Mouse (Mus musculus) liver, adult 2 months (tissue): ENCODE measurements at regions not wholly inside any gene's neighbourhood (a gene's known extent, or its start where the extent isn't known, plus 50 kb on each side); places are given as distances from the start of the nearest gene placed in this dataset.

Source experiments
- DNase-seq: peaks from one replicate; pipeline ENCODE4 v3.0.0-alpha.2; 2011; ENCODE audit warnings: low read depth, low spot score; ENCODE audit errors: extremely low read depth
- H3K27ac ChIP-seq: fragments of 200-500 bp; replicated peaks from 2 replicates; pipeline ENCODE4 v1.5.1; 2012; ENCODE audit warnings: low read depth, mild to moderate bottlenecking, control low read depth, inconsistent platforms, low read length; ENCODE audit not compliant: insufficient read depth
- H3K27me3 ChIP-seq: fragments of 200-500 bp; 2 replicates; pipeline ENCODE4 v1.6.1; 2012; ENCODE audit warnings: mild to moderate bottlenecking, moderate library complexity, low read length, inconsistent platforms; ENCODE audit not compliant: control insufficient read depth, insufficient read depth
- H3K36me3 ChIP-seq: fragments of 200-500 bp; 2 replicates; pipeline ENCODE4 v1.6.1; 2012; ENCODE audit warnings: low read length, inconsistent platforms; ENCODE audit not compliant: control insufficient read depth, insufficient read depth
- H3K4me1 ChIP-seq: fragments of 200-500 bp; 2 replicates; pipeline ENCODE4 v1.6.1; 2011; ENCODE audit warnings: low read length; ENCODE audit not compliant: control insufficient read depth, insufficient read depth
- H3K4me3 ChIP-seq: fragments of 200-500 bp; 2 replicates; pipeline ENCODE4 v1.5.1; 2011; ENCODE audit warnings: low read depth, mild to moderate bottlenecking, control low read depth, low read length, moderate library complexity; ENCODE audit not compliant: insufficient read depth
- H3K79me2 ChIP-seq: fragments of 200-500 bp; 2 replicates; pipeline ENCODE4 v1.6.1; 2012; ENCODE audit warnings: inconsistent platforms, mild to moderate bottlenecking, low read length, moderate library complexity; ENCODE audit not compliant: control insufficient read depth, insufficient read depth
- H3K9ac ChIP-seq: fragments of 200-500 bp; 2 replicates; pipeline ENCODE4 v1.6.1; 2012; ENCODE audit warnings: low read depth, mild to moderate bottlenecking, control low read depth, inconsistent platforms, low read length
- CTCF ChIP-seq: fragments of 200-500 bp; IDR thresholded peaks from 2 replicates; pipeline ENCODE4 v1.5.1; 2011; ENCODE audit warnings: low read depth, low read length, control low read depth
- POLR2A ChIP-seq: fragments of 200-500 bp; IDR thresholded peaks from 2 replicates; pipeline ENCODE4 v1.6.1; 2011; ENCODE audit warnings: low read length, control low read depth; ENCODE audit not compliant: insufficient read depth; ENCODE audit errors: extremely low read depth
- WGBS: fragments of 180-500 bp; shearing (Covaris S2); methylation state at CpG from one replicate; pipeline ENCODE4 v1.1.7; 2018; 5-methylcytosine and 5-hydroxymethylcytosine counted together

GRCm38 (mm10) chr10:23559980-23560658 is 209.5 kb upstream of the Eya4 start:
- Histone ChIP-seq H3K27me3 (no peaks in the 10 kb centered on the region), H3K79me2 (no peaks in the 10 kb centered on the region), H3K36me3 (no peaks in the 10 kb centered on the region), H3K4me1 (no peaks in the 10 kb centered on the region), H3K27ac (no peak overlapping the region), H3K9ac (no peak overlapping the region), H3K4me3 (no peak overlapping the region)
- TF ChIP-seq POLR2A (no peak), CTCF (no peak)
- DNase-seq, result no peak

GRCm38 (mm10) chr10:23557828-23558227 is 207.2 kb upstream of the Eya4 start:
- Histone ChIP-seq H3K27me3 (no peaks in the 10 kb centered on the region), H3K9ac (no peak overlapping the region), H3K27ac (no peak overlapping the region), H3K4me1 (no peaks in the 10 kb centered on the region), H3K79me2 (no peaks in the 10 kb centered on the region), H3K4me3 (no peak overlapping the region), H3K36me3 (no peaks in the 10 kb centered on the region)
- 65% methylated on average over 3 of the region's 3 CpGs for WGBS
- no peak for TF ChIP-seq POLR2A
- TF ChIP-seq CTCF, result no peak
- no peak for DNase-seq

DNA sequence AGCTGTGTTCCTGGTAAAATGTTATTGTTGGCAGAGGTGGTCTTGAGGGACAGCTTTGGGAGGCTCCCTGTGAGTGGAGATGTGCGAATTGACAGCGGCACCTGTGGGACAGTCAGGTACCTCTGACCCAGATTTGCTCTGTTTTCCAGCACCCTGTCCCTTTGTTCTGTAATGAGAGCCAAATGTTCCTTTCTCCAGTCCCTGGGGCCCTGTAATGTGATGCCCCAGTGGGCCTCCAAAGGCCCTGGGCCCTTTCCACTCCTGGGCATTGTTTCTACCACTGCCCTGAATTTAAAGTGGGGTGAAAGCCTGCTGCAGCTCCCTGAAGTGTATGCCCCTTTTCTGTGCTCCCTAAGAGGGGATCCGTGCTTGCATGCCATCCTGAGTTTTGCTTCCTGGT is 198.6 kb upstream of the Eya4 start:
- TF ChIP-seq POLR2A, result no peak
- TF ChIP-seq CTCF, result no peak
- Histone ChIP-seq H3K9ac (no peak overlapping the region), H3K27ac (no peak overlapping the region), H3K36me3 (no peaks in the 10 kb centered on the region), H3K79me2 (no peaks in the 10 kb centered on the region), H3K27me3 (no peaks in the 10 kb centered on the region), H3K4me3 (no peak overlapping the region), H3K4me1 (no peaks in the 10 kb centered on the region)
- 69% methylated on average over 3 of the region's 3 CpGs for WGBS
- no peak for DNase-seq

DNA sequence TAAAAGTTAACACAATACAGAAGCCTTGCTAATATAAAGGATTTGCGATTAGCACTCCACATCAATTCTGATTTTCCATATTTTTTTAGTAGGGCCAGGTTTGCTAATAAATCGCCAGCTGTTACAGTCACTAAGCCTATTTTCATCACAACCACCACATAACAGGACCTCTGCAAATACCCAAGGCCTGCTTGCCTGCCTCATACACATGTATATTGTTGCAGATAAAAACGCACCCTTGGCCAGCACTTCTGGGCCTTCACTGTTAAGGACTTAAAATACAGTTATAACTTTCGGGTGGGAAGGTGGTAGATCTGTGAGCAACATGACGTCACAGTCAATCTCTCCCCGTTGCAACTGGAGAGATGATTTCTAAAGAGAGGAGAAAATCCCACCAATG is 197.7 kb upstream of the Eya4 start:
- no peaks in the 10 kb centered on the region for H3K36me3 ChIP-seq
- TF ChIP-seq POLR2A, result no peak
- TF ChIP-seq CTCF, result no peak
- 86% methylated on average over 6 of the region's 6 CpGs for WGBS
- DNase-seq, result no peak
- no peaks in the 10 kb centered on the region for H3K79me2 ChIP-seq
- H3K4me3 ChIP-seq, result no peak overlapping the region
- H3K27me3 ChIP-seq, result no peaks in the 10 kb centered on the region
- H3K9ac ChIP-seq, result no peak overlapping the region
- no peak overlapping the region for H3K27ac ChIP-seq
- H3K4me1 ChIP-seq, result no peaks in the 10 kb centered on the region

- TF ChIP-seq POLR2A, result no peak
- TF ChIP-seq CTCF, result no peak
- Histone ChIP-seq H3K36me3 (no peaks in the 10 kb centered on the region), H3K79me2 (no peaks in the 10 kb centered on the region), H3K4me3 (no peak overlapping the region), H3K27ac (no peak overlapping the region), H3K4me1 (peaks cover 2% of the 10 kb centered on the region; the same call in 1 of the 2 replicates), H3K9ac (no peak overlapping the region), H3K27me3 (no peaks in the 10 kb centered on the region)
- no peak for DNase-seq
- 91% methylated on average over 11 of the region's 11 CpGs for WGBS
These were observed 192.1 kb upstream of the Eya4 start for GRCm38 (mm10) chr10:23542712-23543111.

DNA sequence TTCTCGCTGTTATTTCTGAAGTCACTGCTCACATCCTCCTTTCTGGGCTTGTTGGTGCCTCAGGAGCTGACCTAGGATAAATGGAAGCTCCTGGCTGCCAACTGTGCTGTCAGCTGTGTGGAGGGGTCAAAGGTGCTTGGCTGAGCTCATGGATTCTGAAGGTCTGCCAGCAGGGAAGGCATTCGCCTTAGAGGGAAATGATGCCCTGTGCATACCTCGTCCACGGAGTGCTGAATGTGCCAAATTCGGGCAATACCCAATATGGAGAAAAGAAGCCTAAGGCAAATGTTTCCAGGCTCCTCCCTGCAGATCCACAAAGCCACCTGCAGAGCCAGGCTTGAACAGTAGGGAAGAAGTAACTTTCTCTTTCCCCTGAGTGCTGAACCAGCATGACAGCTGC is 191.3 kb upstream of the Eya4 start:
- DNase-seq, result peak; percentile 72
- Histone ChIP-seq H3K27ac (no peak overlapping the region), H3K79me2 (no peaks in the 10 kb centered on the region), H3K4me3 (no peak overlapping the region), H3K36me3 (no peaks in the 10 kb centered on the region), H3K4me1 (peaks cover 2% of the 10 kb centered on the region; the same call in 1 of the 2 replicates), H3K27me3 (no peaks in the 10 kb centered on the region), H3K9ac (no peak overlapping the region)
- WGBS, result 16% methylated on average over 5 of the region's 5 CpGs
- TF ChIP-seq CTCF (no peak), POLR2A (no peak)
